Mouse (Mus musculus) myocyte (in vitro differentiated cells): ENCODE results near the gene Ifnab.

Experiments
- E2F4 ChIP-seq: IDR thresholded peaks from one replicate; pipeline ENCODE4 v1.6.1; 2011; ENCODE audit warnings: mild to moderate bottlenecking, control low read depth, moderate library complexity; ENCODE audit not compliant: insufficient read depth
- MAX ChIP-seq: IDR thresholded peaks from one replicate; pipeline ENCODE4 v1.6.1; 2011; ENCODE audit warnings: low read depth, mild to moderate bottlenecking, control low read depth
- POLR2A ChIP-seq: IDR thresholded peaks from one replicate; pipeline ENCODE4 v1.6.1; 2011; ENCODE audit warnings: low read depth, mild to moderate bottlenecking, control low read depth, moderate library complexity; ENCODE audit not compliant: insufficient read length
- POLR2AphosphoS2 ChIP-seq: IDR thresholded peaks from one replicate; pipeline ENCODE4 v1.6.1; 2011; ENCODE audit warnings: low read depth, control low read depth; ENCODE audit not compliant: insufficient read length
- REST ChIP-seq: IDR thresholded peaks from one replicate; pipeline ENCODE4 v1.6.1; 2011; ENCODE audit warnings: mild to moderate bottlenecking, control low read depth, moderate library complexity; ENCODE audit not compliant: insufficient read depth, insufficient read length
- SRF ChIP-seq: IDR thresholded peaks from one replicate; pipeline ENCODE4 v1.6.1; 2011; ENCODE audit warnings: low read depth; ENCODE audit not compliant: control insufficient read depth, insufficient read length
- TCF12 ChIP-seq: IDR thresholded peaks from one replicate; pipeline ENCODE4 v1.6.1; 2011; ENCODE audit warnings: mild to moderate bottlenecking, control low read depth; ENCODE audit not compliant: poor library complexity, insufficient read depth, severe bottlenecking
- USF1 ChIP-seq: IDR thresholded peaks from one replicate; pipeline ENCODE4 v1.6.1; 2011; ENCODE audit warnings: low read depth, mild to moderate bottlenecking, control low read depth, moderate library complexity

DNA sequence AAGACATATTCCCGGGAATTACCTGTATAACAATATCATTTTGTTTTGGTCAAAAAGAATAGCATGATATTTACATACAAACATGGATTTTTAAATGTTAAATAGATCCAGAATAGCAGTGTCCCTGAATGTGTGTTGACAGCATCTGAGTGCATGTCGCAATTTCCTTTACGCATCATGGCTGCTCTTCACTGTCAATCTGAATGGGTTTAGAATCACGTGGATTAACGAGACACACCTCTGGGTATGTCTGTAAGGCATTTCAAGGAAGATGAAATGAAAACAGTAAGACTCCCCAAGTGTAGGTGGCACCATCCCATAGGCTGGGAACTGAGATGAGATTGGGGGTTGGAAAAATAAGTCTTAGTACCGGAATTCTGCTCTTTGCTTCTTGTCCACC is 47.9 kb upstream of the Ifnab start:
- TF ChIP-seq USF1 (no peak), REST (no peak), POLR2AphosphoS2 (no peak), POLR2A (no peak), MAX (no peak), TCF12 (no peak), E2F4 (no peak), SRF (no peak)
